Mouse (Mus musculus): ENCODE results near the gene Shmt1.
"Not testable (repeated sequence)": the region's sequence is repeated elsewhere in the genome, so short reads cannot be mapped to it uniquely, and the experiment has no call there.

DNA sequence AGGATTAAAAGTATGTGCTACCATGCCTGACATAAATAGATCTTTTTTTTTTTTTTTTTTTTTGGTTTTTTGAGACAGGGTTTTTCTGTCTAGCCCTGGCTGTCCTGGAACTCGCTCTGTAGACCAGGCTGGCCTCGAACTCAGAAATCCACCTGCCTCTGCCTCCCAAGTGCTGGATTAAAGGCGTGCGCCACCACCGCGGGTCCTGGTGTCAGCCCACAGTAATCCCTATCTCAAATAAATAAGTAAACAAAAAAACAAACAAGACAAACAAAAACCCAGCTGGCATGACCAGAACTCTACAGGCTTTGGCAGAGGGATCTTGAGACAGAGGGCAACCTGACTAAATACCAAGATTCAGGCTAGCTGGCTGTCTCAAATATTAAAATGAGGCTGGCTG is at the start of gene Shmt1:
- TF ChIP-seq CTCF (IDR thresholded peaks at IDR 0.05; ENCODE audit: borderline replicate concordance, control insufficient read depth, extremely low read depth, insufficient read depth, low read length, poor library complexity); POLR2A (IDR thresholded peaks at IDR 0.05; ENCODE audit: control insufficient read depth, extremely low read depth, insufficient read depth, low read length, poor library complexity): not testable (repeated sequence)

All from thymus, adult 2 months (tissue).